Mouse (Mus musculus) kidney, adult 8-10 months (tissue): ENCODE measurements around the gene Slc25a21.

Source experiments
- DNase-seq, 2 experiments: peaks; one replicate each; pipeline ENCODE4 v3.0.0; 2022

The Slc25a21 gene

DNA sequence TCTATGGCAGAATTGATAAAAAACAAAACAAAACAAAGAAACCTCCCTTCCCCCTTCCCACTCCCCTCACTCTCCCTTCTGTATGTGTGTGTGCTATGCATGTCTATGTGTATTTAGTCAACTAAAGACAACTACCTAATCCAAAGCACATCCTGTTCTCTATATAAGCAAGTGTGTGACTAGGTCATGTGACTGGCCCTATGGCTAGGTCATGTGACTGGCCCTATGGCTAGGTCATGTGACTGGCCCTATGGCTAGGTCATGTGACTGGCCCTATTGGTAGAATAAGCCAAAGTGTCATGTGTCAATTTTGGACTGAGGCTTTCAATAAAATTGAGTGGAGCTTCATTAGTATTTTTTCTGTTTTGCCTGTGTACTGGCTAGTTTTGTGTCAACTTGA lies 324.1 kb downstream of the Slc25a21 start:
- DNase-seq = no peak

DNA sequence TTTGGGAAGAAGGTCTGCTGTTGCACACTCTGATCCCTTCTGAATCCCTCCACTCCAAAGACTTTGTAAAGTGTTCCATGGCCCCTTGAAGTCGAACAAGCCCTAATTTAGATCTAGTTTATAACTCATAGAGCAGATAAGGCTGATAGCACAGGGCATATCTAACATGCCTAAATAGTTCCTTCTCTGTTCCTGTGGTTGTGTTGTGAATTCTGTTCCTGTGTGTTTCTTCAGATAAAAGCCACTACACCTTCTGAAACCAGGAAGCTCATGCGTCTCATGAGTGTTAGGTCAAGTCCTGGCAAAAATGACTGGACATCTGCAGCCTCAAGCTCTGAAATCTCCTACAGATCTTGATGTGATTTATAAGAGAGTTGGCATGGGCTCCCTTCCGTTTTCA lies 326.7 kb downstream of the Slc25a21 start:
- no peak for DNase-seq

DNA sequence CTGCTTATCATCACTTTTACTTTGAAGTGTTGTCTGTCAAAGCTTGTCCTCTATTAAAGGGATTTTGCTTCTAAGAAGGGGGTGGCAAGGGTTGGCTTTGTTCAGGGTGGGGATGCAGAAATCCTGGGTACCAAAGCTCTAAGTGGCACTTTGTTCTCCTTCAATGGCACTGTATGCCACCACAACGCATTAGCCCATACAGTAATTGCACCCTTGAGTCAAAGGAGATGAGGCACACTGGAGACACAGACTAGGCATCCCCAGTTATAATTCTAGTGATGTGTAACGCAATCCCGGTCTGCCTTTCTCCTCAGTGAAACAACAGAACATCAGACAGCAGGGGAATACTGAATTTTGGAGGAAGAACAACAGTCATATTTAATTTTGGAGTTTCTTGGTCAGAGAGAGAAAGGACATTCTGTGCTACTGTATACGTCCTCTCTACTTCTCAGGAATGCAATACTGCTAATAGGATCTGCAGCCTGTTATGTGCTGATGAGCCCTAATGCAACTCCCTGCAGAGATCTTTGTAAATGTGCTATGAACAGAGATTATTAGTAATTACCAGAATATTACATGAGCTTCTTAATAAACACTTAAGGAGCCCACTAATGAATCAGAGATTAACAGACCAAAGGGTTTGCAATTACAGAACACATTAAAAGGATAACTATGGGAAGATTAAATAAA lies 333.3 kb downstream of the Slc25a21 start:
- no peak for DNase-seq

DNA sequence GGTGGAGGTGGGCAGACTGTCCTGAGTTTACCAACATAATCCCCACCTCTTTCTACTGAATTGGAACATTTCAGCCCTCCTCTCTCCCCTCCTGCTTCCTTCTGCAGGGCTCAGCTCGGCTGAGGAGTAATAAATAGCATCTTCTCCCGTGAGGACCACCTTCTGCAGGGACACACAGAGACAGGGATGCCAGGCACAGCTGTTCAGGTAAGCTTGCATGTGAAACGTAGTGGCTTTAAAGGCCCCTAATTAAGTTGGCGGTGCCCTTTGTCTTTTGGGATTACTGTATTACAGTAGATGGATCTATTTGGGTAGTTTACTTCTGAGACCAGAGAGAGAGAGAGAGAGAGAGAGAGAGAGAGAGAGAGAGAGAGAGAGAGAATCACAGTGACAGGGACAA lies 344.6 kb downstream of the Slc25a21 start:
- no peak for DNase-seq

DNA sequence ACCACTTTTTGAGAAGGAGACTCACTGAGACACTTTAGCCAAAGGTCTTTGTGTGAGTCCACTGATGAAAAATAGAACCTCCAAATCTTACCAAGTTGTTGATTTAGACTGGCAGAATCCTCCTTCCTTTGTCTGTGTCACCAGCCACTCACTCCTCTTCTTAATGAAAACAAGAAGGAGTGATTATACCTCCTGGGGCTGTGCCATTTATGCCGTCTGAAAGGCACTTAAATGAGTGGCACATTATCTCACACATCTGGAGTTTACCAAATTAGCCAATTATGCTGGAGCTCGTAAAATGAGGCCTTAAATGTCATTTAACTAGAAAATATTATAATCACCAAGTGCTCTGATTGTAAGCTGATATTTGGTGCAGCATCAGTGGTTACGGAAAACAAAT lies 345.8 kb downstream of the Slc25a21 start:
- DNase-seq = no peak

DNA sequence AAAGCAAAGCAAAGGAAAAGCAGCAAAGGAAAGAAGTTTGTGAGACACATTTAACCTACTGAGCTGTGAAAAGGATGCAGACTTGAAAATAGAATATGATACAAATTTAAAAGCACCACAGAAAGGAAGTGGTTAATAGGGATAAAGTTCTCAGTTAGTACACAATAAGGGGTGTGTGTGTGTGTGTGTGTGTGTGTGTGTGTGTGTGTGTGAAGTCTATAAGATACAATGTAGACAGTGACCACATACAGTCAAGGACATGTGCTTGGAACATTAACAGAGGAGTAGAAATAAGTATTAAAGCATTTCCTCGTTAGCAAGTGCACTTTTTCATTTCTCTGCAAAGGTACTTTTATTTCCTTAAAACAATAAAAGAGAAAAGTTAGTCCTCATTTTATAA lies 367.3 kb downstream of the Slc25a21 start:
- no peak for DNase-seq

DNA sequence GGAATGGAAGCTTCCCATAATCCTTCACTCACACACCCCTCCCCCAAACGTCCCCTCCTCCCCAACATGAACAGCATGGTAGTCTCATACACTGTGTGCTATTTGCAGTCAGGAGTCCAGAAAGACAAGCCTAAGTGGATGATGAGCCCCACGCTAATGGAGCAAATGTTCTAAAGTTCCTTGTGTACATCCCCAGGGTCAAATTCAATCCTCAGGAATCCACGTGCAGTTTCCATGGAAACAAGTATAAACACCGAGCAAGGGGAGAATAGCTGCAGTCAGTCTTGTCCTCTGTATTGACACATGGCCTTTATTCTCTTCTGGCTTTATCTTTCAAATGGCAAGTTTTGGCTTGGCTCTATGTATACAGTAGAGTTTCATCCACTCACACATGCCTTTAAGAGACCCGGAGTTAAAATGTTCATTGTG lies 367.8 kb downstream of the Slc25a21 start:
- DNase-seq = no peak

DNA sequence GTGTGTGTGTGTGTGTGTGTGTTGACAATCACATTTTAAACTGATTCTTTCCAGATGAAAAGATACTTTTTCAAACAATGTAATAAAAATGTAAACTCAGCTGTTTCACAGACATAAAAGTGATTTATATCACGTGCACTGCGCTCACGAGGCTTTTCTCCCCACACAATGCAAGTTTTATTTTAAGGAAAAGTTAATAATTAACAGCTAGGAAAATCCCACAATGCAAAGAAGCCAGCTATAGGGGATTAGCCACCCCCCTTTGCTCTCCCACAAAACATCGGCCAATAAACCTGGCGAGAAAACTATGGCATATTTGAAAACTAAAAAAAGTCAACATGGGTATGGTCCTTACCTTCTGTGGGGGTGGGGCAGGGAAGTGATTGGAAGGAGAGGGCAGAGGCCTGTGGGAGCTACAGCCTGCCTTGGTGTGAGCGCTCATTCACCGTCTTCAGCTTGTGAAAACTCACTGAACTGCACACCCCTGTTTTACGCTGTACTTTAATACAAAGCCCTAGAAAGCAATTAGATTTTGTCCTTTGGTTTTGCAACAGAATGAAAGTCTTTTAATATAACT lies 369.4 kb downstream of the Slc25a21 start:
- no peak for DNase-seq

DNA sequence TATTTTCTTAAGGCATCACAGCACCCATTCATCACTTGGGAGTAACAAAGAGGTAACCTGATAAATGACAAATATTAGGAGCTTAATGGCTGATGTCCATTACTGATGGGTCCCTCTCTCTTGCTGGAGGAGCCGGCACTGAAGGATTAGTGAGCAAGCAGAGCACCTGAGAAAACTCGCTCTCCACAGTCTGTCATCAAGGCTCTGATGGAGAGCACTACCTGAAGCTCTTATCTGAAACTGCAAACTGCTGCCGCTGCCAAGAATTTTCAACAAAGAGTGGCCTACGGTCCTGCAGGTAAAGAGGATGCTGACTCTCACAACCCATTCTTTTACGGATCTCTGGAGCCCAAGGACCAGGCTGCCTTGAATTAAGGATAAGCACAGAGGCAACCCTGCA lies 372.6 kb downstream of the Slc25a21 start:
- DNase-seq = no peak

DNA sequence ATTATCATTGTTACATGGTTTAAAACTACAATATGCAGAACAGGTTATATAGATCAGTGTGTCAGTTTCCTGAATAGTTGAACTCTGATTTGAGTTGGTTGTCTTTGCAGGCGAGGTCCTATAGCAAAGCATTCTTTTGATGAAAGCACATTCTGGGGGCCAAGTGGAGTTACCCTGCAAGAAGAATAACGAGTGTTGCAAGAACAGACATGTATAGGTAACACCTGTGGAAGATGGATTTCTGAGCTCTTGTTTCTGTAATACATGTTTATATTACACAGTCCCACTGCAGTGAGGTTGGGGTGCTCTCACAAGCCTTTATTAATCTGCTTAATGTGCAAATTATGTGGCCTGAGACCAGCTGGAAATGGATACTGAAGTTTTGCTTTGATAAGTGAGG lies 375.1 kb downstream of the Slc25a21 start:
- no peak for DNase-seq

DNA sequence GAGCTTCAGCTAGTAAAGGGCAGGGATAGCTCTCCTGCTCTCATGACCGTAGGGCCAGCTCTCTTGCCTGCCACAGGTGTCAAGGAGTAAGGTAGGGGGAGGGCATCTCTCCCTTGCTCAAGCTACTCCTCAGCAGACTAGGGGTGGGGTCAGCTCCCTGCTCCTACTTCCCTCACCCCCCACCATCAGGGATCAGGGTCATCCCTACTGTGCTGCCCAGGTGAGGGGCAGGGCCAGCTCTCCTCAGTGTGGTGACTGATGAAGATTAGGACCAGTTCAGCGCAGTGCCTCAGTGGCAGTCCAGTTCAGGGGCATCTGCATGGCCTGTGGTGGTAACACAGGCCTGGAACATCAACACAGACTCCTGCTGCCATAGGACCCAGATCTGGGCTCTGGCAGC lies 376.7 kb downstream of the Slc25a21 start:
- DNase-seq = no peak

DNA sequence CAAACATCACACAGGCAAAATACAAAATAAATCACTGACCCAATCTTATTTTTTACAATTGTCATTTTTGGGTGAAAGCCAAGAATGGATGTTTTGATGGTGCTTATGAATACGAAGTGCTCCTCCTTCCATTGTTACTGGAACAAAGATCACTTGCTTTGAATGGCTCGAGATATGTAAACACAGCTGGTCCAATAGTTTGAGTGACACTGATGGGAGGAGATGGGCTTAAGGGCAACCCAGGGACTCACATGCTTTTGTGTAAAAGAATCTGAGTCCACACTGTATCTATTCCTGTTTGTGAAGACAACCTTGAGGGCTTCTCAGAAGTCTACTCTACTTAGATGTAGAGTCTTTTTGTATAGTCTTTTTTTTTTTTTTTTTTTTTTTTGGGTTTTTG lies 389.8 kb downstream of the Slc25a21 start:
- DNase-seq = no peak

DNA sequence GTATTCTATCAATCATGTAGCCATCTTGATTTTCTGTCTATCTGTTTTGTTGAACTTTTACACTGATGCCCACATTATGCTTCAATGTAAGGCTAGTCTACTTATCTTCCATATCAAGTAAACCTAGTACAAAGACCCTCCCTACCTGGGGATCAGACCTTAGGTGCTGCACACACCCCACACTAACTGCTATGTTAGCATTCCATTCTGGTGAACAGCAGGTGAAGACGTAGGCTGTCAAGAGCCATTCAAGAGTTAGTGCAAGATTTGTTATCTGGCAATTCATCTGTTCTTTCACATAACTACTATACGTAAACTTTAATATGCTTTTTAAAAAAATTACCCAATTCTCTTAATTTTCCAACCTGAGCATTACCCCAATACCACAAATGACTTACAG lies 390.2 kb downstream of the Slc25a21 start:
- no peak for DNase-seq

DNA sequence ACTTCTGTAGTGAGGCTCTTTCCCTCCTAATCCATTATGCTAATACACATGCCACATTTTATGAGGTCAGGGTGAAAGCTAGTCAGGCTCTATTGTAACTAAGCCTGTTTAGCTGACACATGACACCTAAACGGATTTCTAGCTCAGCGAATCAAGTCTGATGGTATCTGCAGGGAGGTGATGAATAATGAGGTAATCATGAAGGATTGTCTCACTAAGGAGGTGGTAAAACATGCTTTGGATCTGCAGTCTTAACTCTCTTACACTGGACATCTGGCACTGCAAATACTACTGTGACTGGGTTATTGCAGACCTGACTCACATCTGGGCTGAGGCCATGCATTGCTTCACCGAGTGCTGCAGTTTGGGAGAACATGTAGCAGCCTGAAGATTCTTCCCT lies 392.8 kb downstream of the Slc25a21 start:
- no peak for DNase-seq

DNA sequence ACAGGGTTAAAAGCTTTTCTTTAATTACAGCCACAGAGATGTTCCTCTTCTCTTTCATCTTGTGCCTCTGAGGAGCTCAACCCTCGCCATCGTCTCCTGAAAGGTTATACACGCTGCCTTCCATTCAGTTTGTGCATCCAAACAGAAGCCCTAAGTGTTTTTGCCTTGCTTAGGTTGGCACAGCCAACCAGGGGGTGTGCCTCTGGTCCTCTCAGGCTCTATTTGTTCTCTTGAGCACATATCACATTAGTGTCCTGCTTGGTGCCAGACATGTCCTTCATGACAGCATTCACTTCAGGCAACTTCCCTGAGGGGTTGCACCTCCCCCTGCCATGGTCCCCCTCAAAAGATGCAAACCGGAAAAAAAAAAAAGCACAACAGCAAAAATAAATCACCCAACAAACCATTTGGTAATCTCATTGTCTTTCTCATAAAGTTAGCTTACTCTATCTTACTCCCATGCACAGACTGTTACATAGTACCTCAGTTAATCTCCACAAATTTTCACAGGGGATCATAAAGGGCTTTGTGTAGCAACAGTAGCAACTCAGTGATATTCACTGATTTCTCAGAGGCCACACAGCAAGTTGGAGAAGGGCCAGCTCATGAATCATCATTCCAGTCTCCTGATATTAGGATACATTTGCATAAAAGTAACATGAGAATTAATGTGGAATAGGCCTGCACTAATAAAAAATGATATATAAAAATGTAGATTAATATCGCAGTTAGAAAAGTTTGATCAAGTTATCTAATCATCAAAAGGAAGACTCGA lies 398.4 kb downstream of the Slc25a21 start:
- DNase-seq = no peak

DNA sequence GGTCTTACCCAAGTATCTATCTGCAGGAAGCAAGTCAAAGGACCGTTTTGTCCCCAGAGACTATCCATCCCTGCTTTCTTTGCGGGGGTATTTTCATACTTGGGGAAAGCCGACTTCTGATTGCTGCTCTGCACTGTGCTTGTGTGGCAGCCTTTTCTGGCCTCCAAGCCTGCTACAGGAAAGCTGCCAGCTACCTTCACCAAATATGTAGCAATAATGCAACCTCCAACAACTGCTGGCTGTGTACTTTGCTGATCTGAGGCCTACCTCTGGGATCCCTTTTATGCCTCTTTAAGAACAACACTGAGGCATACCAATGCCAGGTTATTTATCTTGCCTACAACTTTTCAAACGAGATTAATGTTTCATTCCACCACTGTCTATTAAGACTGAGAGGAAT lies 408.0 kb downstream of the Slc25a21 start:
- no peak for DNase-seq

DNA sequence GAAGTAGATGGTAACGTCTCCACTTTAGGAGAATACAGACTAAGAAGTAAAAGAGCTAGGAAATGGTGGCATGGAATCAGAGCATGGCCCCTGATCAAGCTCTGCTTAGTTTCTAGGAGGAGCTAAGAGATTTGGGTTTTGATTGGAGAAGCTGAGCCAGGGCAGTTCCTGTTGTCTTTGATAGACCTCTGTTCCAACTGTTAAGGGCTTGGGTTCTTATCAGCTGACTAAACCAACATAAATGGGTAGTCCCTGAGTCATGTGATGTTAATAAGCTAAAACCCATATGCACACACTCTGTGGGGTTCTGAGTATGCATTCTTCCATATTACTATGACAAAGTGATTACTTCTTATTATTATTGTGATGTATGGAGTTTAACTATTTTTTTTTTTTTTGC lies 412.0 kb downstream of the Slc25a21 start:
- DNase-seq = no peak

DNA sequence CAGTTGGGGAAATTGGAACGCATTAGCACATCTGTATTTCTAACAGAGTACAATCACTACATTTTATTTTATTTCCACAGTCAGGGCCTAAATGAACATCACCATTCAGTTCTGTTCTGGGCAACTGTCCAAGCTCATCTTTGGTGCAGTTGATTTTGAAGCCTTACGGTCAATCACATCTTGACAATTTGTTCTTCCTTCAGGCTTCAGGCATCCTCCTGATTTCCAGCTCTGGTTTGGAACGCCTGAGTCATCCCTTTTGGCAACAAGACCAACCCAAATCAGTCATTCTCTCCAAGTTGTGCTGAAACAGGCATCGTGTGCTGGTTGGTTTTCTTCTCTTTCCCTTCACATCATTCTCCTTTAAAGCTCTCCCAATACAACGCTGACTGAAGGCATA lies 416.1 kb downstream of the Slc25a21 start:
- no peak for DNase-seq

DNA sequence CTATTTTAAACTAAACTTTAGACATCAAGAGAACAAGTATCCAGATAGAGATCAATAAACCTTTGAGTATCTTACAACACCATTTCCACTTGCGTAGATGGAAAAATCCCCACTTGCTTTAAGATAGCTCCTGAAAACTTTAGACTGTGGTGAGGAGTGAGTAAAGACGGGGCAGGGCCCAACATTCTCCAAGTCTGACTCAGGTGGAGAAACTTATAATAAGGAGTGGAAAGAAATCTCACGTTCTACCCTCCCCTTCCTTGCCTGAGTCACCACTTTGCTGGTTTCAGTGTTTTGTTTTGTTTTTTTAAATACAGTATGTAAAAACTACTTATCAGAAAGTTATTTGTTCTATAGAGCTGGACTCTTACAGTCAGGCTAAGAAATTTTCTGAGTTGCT lies 417.7 kb downstream of the Slc25a21 start:
- no peak for DNase-seq

DNA sequence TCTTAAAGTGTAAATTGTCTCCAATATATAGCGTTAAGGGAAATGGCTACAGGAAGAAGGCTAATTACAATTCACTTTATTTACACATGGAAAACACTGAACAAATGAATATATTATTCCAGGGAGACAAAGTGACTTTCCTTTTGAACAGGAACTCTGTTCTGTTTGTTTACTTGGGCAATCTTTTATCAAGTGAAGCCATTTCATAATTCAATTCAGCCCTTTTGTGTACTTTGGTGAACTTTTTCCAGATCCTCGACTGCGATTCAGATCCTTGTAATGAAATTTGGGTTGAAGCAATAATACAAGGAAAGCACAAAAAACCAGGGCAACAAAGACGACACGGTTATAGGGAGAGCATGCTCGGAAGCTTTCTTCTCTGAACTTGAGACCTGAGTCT lies 423.3 kb downstream of the Slc25a21 start:
- DNase-seq = no peak

DNA sequence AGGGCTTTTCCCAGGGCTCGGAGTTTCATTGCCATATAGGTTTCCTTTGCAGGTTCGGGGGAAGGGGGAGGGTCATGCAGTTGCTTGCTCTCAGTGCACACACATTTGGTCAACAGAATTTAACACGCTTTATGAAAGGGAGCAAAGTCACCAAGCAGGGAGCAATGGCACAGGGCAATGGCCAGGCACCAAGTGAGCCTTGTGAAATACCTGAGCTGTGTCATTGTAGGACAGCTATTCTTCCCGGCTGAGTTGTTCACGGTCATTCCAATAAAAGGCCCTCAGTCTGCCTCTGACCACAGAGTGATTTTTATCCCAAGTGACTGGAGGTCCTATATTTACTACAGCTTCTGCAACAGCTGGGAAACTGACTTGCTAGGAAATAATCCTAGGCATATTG lies 427.9 kb downstream of the Slc25a21 start:
- DNase-seq = no peak

DNA sequence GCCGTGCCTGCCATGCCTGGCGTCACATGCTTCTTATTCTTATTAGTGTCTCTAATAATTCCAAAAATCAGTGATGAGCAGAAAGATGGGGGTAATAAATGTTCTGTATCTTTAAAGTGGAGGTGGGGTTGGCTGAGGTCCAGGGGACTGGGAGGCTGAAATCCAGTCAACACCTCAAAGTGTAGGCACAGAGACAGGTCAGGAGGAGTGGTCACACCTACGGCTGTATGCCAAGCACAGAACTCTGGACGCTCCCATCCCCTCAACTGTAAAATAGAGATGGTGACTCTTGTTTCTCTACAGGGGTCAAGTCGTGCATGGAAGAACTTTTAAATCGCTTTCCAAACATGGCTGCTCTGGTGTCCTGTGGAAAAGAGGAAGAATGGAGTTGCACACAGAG lies 429.8 kb downstream of the Slc25a21 start:
- no peak for DNase-seq

DNA sequence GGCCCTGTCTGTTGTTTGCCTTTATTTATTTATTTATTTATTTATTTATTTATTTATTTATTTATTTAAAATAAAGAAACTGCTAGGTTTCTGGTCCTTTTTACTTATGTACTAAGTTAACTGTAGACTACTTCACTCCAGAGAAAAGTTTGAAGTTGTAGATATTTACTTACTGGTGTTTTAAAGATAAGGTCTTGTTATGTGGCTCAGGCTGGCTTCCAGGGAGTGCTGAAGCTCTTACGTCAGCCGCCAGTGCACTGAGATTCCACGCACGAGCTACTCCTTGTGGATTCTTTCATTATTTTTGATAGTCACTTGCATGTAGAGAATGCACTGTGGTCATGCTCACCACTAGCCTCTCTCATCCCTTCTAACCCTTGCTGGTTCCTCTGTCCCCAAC lies 460.2 kb downstream of the Slc25a21 start:
- DNase-seq = no peak

DNA sequence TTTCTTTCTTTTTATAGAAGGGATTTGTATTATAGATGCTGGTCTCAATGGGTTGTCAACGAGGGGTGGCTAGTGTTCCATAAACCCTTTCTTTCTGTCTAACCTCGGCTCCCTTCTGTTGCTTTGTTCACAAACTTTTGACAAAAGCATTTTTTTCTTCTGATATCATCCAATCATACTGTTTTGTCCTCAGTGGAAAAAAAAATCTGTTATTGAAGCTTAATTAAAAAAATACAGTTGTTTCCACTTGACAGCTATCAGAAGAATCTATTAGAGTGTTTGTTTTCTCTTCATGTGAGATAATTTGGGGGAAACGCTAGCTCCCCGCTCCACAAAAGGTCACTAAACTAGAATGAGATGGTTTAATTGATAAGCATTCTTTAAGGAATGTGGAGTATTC lies 469.6 kb downstream of the Slc25a21 start:
- no peak for DNase-seq

DNA sequence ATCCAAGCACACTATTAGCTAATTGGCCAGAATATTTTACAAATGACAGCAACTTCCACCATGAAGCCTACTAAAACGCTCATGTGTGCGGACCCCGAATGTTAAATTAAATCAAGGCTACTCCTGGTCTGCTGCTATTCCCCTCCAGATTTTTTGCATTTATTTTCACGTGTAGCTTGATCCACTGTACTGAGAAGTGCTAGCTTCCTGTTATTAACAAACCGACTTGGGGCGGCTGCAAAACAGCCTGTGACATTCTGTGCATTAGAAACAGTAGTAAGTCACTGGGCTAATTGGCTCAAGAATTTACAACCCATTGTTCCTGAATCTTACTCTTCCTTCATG lies 478.6 kb downstream of the Slc25a21 start:
- no peak for DNase-seq
